Mouse (Mus musculus) heart, embryonic 11.5 days (tissue): ENCODE data around the gene Shroom4. TPM values are rescaled to one million over a fixed set of nuclear protein-coding genes. Genes with fewer than 3 reads are reported as not detected.

ENCODE experiments used
- ATAC-seq: fragments of 200-750 bp; cut with Nextera tagmentation; replicated peaks from 2 replicates; pipeline ENCODE4 v1.8.0; 2017; ENCODE audit warnings: moderate library complexity; ENCODE audit not compliant: insufficient number of reproducible peaks, low FRiP score, low TSS enrichment
- H3K27ac ChIP-seq: fragments of 300-500 bp; sonication (generic); 2 replicates; pipeline ENCODE4 v1.5.1; 2014; ENCODE audit warnings: mild to moderate bottlenecking, low read depth, low read length
- H3K27me3 ChIP-seq: fragments of 300-500 bp; sonication (generic); 2 replicates; pipeline ENCODE4 v1.6.1; 2014; ENCODE audit warnings: mild to moderate bottlenecking, low read length, mixed read lengths; ENCODE audit not compliant: control insufficient read depth, insufficient read depth
- H3K36me3 ChIP-seq: fragments of 300-500 bp; sonication (generic); 2 replicates; pipeline ENCODE4 v1.6.1; 2014; ENCODE audit warnings: mild to moderate bottlenecking, low read length, moderate library complexity, mixed read lengths; ENCODE audit not compliant: control insufficient read depth, insufficient read depth
- H3K4me1 ChIP-seq: fragments of 300-500 bp; sonication (generic); 2 replicates; pipeline ENCODE4 v1.6.1; 2014; ENCODE audit warnings: low read length; ENCODE audit not compliant: control insufficient read depth, insufficient read depth
- H3K4me2 ChIP-seq: fragments of 300-500 bp; sonication (generic); 2 replicates; pipeline ENCODE4 v1.6.1; 2014; ENCODE audit warnings: mild to moderate bottlenecking, moderate library complexity
- H3K4me3 ChIP-seq: fragments of 300-500 bp; sonication (generic); 2 replicates; pipeline ENCODE4 v1.5.1; 2014; ENCODE audit warnings: low read depth, low read length
- H3K9ac ChIP-seq: fragments of 300-500 bp; sonication (generic); 2 replicates; pipeline ENCODE4 v1.6.1; 2014; ENCODE audit warnings: mild to moderate bottlenecking, low read depth, low read length, moderate library complexity
- H3K9me3 ChIP-seq: fragments of 300-500 bp; sonication (generic); replicated peaks from 2 replicates; pipeline ENCODE4 v1.6.1; 2016; ENCODE audit warnings: low read length; ENCODE audit not compliant: control insufficient read depth
- WGBS: fragments of 180-500 bp; shearing (Covaris S2); extraction: QIAGEN DNeasy Blood & Tissue Kit; methylation state at CpG from one replicate; pipeline ENCODE4 v1.1.7; 2014; ENCODE audit not compliant: insufficient replicate concordance; 5-methylcytosine and 5-hydroxymethylcytosine counted together
- polyA plus RNA-seq: library from polyadenylated mRNA; unstranded; fragments of >200 nt; fragmentation: Nextera tagmentation; extraction: Ambion mirVana; gene quantifications from 2 replicates; pipeline ENCODE4 v1.2.1, GENCODE M21; 2014

Shroom4 gene
- 5.2 and 6.5 TPM in 2 replicates for polyA plus RNA-seq

- Histone ChIP-seq H3K4me2 (peak within 1 kb of the TSS; percentile 65), H3K9ac (peak within 1 kb of the TSS; percentile 75), H3K9me3 (no peaks in the 10 kb centered on the region), H3K27ac (peak within 1 kb of the TSS; percentile 74), H3K36me3 (no peaks in the 10 kb centered on the region), H3K4me1 (no peaks in the 10 kb centered on the region), H3K27me3 (no peaks in the 10 kb centered on the region), H3K4me3 (peak within 1 kb of the TSS; percentile 61)
- 12% methylated on average over 53 of the region's 55 CpGs for WGBS
- peak; percentile 88 for ATAC-seq
These were observed at the start of gene Shroom4 for GRCm38 (mm10) chrX:6399626-6400397. Shroom4 (plus strand) TSS chrX:6399854.

- no peaks in the 10 kb centered on the region for H3K9me3 ChIP-seq
- H3K27ac ChIP-seq, result no peak overlapping the region
- ATAC-seq, result no peak
- H3K4me3 ChIP-seq, result no peak overlapping the region
- H3K36me3 ChIP-seq, result no peaks in the 10 kb centered on the region
- no peak overlapping the region for H3K9ac ChIP-seq
- H3K4me2 ChIP-seq, result no peak overlapping the region
- H3K4me1 ChIP-seq, result no peaks in the 10 kb centered on the region
- no peaks in the 10 kb centered on the region for H3K27me3 ChIP-seq
- whole genome bisulfite sequencing, result 76% methylated on average over 3 of the region's 3 CpGs
These were observed 42.8 kb upstream of the Shroom4 start for GRCm38 (mm10) chrX:6356876-6357275.

DNA sequence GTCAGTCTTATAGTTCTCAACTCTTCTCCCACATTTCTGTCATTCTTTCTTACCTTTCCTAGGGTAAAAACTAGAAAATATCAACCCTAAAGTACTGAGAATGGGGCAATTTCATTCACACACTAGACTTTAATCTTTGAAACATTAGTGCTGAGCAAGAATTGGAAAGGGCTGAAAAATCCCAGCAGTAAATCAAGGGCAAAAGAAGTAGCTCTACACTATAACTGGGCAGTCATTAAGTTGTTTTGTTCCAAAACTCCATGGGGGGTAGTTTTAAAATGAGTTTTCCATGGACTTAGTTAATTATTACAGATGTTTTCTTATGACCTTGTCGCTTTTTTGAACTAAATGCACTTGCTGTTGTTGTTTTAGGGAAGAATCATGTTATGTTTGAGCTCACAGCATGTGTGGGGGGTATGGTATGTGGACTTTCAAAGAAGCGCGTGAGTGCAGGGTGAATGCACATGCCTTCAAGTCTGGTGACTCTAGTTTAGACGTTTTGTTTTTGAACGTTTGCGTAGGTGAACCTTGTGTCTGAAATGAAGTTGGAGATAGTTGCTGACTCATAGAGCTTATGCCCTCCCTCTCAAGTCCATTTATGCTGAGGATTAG, 42.0 kb upstream of the Shroom4 start:
- WGBS, result 70% methylated on average over 6 of the region's 6 CpGs
- ATAC-seq, result no peak

GRCm38 (mm10) chrX:6368822-6369221, 30.8 kb upstream of the Shroom4 start:
- no peaks in the 10 kb centered on the region for H3K4me1 ChIP-seq
- no peak overlapping the region for H3K27ac ChIP-seq
- no peak for ATAC-seq
- no peak overlapping the region for H3K4me3 ChIP-seq
- H3K9me3 ChIP-seq, result no peaks in the 10 kb centered on the region
- WGBS, result 47% methylated on average over 1 of the region's 1 CpGs
- no peak overlapping the region for H3K9ac ChIP-seq
- no peaks in the 10 kb centered on the region for H3K27me3 ChIP-seq
- no peak overlapping the region for H3K4me2 ChIP-seq
- H3K36me3 ChIP-seq, result no peaks in the 10 kb centered on the region

More for the DNA sequence above, 42.0 kb upstream of the Shroom4 start:
- no peak overlapping the region for H3K27ac ChIP-seq
- H3K4me2 ChIP-seq, result no peak overlapping the region
- no peak overlapping the region for H3K9ac ChIP-seq
- no peaks in the 10 kb centered on the region for H3K9me3 ChIP-seq
- H3K36me3 ChIP-seq, result no peaks in the 10 kb centered on the region
- H3K4me1 ChIP-seq, result no peaks in the 10 kb centered on the region
- H3K4me3 ChIP-seq, result no peak overlapping the region
- H3K27me3 ChIP-seq, result no peaks in the 10 kb centered on the region

DNA sequence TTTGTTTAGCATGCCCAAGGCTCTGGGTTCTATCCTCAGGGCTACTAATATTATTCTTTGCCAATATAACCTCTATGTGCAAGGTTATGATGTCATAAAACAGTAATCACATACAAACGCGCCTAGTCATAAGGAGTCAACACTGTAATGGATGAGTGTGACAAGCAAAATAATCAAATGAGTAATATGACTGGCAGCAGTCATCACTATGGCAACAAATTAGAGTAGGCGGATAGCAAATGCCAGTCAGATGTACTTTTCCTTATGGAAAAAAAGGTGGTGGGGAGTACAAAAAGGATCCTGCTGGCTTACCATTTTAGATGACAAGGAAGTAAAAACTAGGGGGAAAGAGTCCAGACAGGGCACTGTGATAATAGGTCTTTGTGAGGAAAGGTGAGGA, 28.9 kb upstream of the Shroom4 start:
- Histone ChIP-seq H3K27ac (no peak overlapping the region), H3K9ac (no peak overlapping the region), H3K4me2 (no peak overlapping the region), H3K4me1 (no peaks in the 10 kb centered on the region), H3K4me3 (no peak overlapping the region), H3K27me3 (no peaks in the 10 kb centered on the region), H3K36me3 (no peaks in the 10 kb centered on the region), H3K9me3 (no peaks in the 10 kb centered on the region)
- no peak for ATAC-seq
- WGBS, result 80% methylated on average over 3 of the region's 3 CpGs

GRCm38 (mm10) chrX:6393861-6394260, 5.8 kb upstream of the Shroom4 start:
- no peak for ATAC-seq
- H3K4me2 ChIP-seq, result no peak overlapping the region
- no peaks in the 10 kb centered on the region for H3K4me1 ChIP-seq
- no peak overlapping the region for H3K9ac ChIP-seq
- H3K4me3 ChIP-seq, result no peak overlapping the region
- no peaks in the 10 kb centered on the region for H3K27me3 ChIP-seq
- H3K36me3 ChIP-seq, result no peaks in the 10 kb centered on the region
- no peak overlapping the region for H3K27ac ChIP-seq
- H3K9me3 ChIP-seq, result no peaks in the 10 kb centered on the region
- WGBS, result 36% methylated on average over 1 of the region's 1 CpGs

DNA sequence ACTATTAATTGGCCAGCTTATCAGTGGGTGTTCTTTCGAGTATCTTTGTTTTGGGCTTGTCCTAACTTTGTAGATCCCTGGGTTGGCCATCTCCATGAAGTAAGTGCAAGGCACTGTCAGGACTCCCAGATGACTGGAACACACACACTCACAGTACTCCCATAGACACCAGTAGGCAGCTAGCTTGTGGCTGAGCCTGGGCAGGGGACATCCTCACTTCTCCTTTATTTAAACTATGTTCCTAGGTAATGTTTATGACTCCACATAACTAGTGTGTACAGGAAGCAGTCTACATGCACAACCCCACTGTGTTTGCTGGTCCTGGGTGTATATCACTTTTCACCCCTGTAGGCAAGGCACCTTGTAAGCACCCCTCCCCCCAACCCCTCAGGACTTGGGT, 461 bp upstream of the Shroom4 start:
- peak overlapping the region; percentile 74; the same call in 1 of the 2 replicates for H3K27ac ChIP-seq
- no peaks in the 10 kb centered on the region for H3K36me3 ChIP-seq
- peak overlapping the region; percentile 65 for H3K4me2 ChIP-seq
- H3K9ac ChIP-seq, result 0 out of 2 replicates have a peak overlapping the region, but pooled peaks have one; percentile 34
- no peaks in the 10 kb centered on the region for H3K27me3 ChIP-seq
- no peaks in the 10 kb centered on the region for H3K9me3 ChIP-seq
- WGBS, result 43% methylated on average over 1 of the region's 1 CpGs
- peak overlapping the region; percentile 61 for H3K4me3 ChIP-seq
- no peaks in the 10 kb centered on the region for H3K4me1 ChIP-seq
- ATAC-seq, result no peak

GRCm38 (mm10) chrX:6400398-6401020, 855 bp downstream of the Shroom4 start:
- Histone ChIP-seq H3K9ac (peak overlapping the region; percentile 75), H3K4me1 (no peaks in the 10 kb centered on the region), H3K27me3 (no peaks in the 10 kb centered on the region), H3K4me3 (peak overlapping the region; percentile 61), H3K4me2 (peak overlapping the region; percentile 65), H3K9me3 (no peaks in the 10 kb centered on the region), H3K36me3 (no peaks in the 10 kb centered on the region), H3K27ac (peak overlapping the region; percentile 66; the same call in 1 of the 2 replicates)
- ATAC-seq, result peak; percentile 15; the same call in 1 of the 2 replicates
- WGBS, result 7% methylated on average over 30 of the region's 49 CpGs
